Mouse (Mus musculus) heart, postnatal 10 days (tissue): ENCODE data around the gene Klrg1. TPM values are rescaled to one million over a fixed set of nuclear protein-coding genes. Genes with fewer than 3 reads are reported as not detected.
A peak's percentile ranks its signal among the peaks of the same experiment; 100 is the strongest.

Source experiments
- DNase-seq, 2 experiments: peaks; one replicate each; pipeline ENCODE4 v3.0.0; 2021
- intact Hi-C: fragments of 180-260 bp; cut with DNase I; formaldehyde crosslinking; loops from one replicate; pipeline ENCODE4 v1.15.1; 2025
- total RNA-seq, 2 experiments: library from RNA; stranded (reverse); gene quantifications; 2 replicates each; pipeline ENCODE4 v1.2.3; 2021

Klrg1 gene
- total RNA-seq, 2 experiments from 2014 or later: not detected

DNA sequence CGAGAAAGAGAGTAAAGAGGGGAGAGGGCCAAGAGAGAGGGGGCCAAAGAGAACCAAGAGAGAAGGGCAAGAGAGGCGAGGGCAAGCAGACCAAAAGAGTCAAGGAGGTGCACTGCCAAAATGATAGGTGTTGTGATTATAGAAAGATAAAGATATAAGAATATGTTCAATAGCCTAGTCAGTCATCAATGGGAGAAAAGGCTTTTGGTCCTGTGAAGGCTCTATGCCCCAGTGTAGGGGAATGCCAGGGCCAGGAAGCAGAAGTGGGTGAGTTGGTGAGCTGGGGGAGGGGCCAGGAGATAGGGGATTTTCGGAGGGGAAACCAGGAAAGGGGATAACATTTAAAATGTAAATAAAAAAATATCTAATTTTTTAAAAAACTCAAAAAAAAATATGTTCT, 11.6 kb upstream of the Klrg1 start:
- DNase-seq: no peak
- intact Hi-C loops: no loop called here

DNA sequence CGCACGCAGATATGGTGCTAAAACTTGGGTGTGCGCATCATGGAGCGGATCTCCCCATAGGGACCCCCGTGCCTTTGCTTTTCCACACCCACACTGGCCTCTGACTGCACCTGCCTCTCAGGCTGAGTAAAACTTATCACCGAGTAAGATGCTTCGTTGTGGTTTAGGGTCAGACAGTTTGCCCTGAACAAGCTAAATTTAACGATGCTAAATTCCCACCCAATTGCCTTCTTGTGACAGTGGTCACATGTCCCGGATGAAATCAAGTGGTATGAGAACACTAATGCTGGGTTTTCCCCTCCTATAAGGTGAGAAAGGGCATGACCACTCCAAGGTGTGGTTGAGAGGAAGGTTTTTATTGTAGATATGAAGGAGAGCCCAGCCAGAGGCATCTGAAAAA, 11.1 kb upstream of the Klrg1 start:
- DNase-seq: no peak
- intact Hi-C loops: no loop called here

DNA sequence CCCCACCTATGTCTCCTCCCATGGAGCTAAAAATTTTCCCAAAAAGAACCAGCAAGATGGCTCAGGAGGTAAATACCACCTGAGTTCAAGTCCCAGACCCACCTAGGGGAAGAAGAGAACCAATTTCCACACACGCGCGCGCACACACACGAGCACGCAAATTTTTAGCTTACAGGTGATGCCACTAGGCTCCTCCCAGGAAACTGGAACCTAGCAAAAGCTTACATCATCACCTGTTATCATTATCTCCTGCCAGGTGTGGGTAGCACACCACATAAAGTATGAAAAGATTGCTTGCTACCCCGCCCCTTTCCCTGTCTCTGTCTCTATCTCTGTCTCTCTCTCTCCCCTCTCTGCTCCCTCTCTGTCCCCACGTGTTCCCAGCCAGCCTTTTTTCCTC, 10.4 kb upstream of the Klrg1 start:
- no peak for DNase-seq
- intact Hi-C loops: no loop called here

DNA sequence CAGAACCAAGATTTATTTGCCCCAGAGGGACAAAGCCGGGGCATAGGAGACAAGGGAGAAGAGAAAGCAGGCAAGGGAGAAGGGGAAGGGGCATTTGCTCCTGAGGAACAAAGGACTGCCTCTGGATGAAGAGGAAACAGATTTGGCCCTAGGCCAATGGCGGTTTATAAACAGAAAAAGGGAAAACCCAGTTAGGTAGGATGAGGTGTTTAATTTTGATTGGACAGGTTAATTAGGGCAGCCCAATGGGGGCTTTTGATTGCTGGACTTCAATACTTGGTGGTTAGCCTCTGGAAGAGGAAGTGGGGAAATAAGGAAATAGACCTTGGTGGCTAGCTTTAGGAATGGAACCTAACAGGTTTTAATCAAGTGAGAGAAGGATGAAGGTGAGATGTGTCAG, 9.5 kb upstream of the Klrg1 start:
- no peak for DNase-seq
- intact Hi-C loops: no loop called here

DNA sequence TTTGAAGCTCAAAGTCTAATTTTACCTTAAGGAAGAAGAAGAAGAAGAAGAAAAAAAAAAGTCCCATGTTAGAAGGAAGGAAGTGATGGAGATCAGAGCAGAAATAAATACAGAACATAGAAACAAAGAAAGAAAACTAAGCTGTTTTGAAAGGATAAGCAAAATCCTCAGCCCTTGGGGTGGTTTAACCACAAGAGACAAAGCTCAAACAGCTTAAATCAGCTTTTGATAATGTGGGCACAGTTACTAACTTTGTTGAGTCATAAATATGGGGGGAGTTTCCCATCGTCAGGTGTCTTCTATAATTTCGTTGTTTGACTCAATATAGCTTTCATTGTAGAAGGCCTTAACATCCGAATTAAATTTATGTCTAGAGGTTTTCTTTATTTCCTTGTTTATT, 9.1 kb upstream of the Klrg1 start:
- DNase-seq: no peak
- intact Hi-C loops: no loop called here

DNA sequence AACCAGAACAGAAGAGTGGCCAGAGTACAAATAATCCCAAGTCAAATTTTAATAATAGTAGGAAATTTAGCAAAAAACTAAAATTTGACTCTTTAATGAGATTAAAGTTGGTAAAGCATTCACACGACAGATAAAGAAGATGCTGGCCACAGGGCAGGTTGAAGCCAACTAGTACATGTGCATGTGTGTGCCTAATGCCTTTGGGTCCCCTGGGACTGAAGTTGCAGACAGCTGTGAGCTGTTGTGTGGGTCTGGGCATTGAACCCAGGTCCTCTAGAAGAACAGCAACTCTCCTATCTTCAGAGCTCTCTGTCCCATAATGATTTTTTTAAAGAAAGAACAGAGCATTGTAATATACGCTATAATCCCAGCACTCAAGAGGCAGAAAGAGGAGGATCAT, 8.6 kb upstream of the Klrg1 start:
- intact Hi-C loops: no loop called here
- DNase-seq: no peak

DNA sequence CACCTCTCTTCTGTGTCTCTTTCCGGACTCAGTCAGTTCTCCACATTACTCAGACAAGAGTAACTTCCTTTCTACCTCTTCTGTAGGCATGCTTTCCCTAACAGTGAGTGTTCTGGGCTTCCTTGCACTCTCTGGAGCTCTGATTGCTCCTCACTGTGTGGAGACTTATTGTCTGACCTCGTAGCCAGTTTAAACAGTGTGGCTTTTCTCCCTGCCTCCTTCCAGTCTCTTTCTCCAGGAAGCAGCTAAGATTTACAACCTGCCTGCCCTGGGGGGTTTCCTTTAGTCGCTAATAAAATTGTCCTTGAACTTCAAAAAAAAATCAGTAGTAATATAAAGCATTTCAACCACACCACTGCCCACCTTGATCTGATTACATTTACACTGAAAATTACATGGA, 7.6 kb upstream of the Klrg1 start:
- intact Hi-C loops: no loop called here
- no peak for DNase-seq

DNA sequence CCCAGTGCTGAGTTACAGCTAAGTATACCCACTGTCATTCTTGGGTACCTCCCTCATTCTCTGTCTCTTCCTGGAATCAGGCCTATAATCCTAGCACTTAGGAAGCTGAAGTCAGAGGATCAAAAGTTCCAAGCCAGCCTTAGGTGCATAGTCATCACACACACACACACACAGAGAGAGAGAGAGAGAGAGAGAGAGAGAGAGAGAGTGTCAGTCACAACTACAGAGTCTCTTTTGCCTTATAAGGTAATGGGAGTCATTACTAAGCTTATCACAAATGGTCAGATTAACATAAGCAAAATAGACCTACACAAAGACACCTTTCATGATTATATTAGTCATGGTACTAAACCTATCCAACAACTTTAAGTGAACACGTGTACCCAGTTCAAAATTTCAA, 6.6 kb upstream of the Klrg1 start:
- no peak for DNase-seq
- intact Hi-C loops: no loop called here

DNA sequence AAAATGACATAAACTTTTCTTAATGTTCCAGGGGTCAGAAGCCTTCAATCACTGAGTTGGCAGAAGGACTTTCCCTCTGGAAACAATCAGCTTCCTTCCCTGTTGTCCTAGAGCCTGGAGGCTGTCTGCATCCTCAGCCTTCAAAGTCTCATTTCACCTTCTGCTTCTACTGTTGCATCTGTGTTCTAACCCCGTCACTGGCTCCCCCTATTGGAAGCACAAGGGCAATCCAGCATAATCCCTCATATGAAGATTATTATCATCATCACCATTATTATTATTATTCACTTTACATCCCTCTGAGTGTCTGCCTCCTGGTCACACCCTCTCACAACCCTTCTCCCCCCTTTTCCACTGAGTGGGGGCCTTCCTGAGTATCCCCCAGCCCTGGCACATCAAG, 5.6 kb upstream of the Klrg1 start:
- intact Hi-C loops: no loop called here
- no peak for DNase-seq

DNA sequence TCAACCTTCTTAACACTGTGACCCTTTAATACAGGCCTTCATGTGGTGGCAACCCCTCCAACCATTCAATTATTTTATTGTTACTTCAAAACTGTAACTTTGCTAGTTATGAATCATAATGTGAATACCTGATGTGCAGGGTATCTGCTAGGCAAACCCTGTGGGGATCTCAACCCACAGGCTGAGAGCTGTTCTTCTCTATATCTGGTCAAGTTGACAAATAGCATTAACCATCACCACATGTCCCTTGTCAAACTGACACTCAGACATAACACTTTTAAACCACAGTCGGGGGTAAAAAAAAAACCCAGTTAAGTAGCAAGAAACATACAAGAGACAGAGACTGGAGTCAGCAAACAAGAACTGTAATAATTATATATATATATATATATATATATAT, 2.1 kb upstream of the Klrg1 start:
- no peak for DNase-seq
- intact Hi-C loops: no loop called here

DNA sequence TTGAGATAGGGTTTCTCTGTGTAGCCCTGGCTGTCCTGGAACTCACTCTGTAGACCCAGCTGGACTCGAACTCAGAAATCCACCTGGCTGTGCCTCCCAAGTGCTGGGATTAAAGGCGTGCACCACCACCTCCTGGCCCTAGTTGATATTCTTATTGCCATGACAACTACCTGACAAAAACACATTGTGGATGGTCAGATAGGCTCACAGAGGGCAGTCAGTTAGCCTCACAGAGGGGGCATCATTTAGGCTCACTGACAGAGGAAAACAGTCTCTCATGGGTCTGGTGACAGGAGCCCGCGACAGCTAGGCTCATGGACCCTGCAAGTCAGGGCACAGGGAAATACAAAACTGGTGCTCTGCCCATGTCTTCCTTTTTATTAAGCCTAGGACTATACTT, 1.6 kb upstream of the Klrg1 start:
- DNase-seq: no peak
- intact Hi-C loops: no loop called here

DNA sequence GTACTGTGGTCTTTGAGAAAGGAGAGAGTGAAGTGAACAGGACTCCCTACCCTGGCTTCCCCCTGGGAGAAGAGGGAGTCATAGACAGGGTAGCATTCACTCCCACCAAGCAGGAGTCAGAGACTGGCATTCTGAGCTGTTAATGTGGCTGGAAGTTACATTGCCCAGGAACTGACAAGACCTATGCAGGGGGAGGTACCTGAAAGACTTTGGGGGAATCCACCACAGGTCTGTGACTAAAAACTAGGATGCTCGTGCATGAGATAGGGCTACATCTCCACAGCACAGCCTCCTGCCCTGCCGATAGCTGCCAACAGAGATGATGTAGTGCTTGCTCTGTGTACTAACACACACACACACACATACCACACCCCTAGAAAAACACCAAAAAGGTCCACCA, 747 bp upstream of the Klrg1 start:
- intact Hi-C loops: no loop called here
- no peak for DNase-seq

DNA sequence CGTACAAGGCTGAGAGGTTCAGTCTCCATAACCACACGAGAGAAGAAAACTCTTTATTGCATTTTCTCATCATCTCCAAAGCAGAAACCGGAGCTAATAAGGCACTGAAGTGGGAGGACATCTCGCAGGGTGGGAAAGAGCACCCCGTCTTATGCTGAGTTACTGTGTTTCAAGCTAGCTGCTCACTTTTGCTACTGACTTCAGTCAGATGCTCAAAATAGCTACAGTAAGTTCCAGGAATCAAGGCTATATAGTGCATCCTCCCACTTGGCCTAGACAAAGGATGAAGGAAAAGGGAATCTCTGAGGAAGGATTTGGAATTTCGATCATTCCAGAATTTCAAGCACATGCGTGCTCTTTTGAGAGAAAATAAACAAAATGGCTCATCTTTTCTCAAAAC, 6.1 kb downstream of the Klrg1 start:
- no peak for DNase-seq
- intact Hi-C loops: no loop called here

DNA sequence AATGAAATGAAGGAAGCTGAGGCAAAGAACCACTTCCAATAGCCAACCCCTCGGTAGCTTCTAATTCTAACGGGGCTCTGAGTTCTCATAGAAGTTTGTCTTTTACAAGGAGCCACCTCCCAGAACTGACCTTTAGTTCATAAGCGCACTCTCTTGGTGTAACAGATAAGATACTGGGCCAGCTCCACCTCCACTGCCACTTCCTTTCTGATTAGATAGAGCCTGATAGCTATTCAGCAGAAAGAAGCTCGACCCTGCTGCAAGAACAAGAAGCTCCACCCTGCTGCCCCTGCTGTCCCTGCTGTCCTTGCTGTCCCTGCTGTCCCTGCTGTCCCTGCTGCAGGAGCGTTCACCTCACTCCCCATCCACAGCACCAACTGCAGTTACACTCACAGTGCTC, 8.1 kb downstream of the Klrg1 start:
- DNase-seq: no peak
- intact Hi-C loops: no loop called here

DNA sequence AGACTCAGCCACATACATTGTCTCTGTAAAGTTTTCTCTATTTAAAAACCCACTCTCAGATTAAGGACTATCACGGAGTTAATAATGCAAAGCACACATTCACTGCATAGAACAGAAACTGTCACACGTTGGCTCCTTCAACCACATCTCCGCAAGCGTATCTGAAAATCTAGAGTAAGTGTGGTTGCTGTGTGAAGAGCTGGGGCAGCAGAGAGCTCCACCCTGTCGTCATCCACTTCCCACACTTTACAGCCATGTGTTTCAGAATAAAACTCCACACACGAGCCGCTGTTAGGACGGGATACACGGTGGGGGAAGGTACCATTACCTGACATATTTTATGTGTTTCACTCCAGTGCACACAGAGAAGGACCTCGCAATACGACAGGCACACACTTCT, 12.5 kb downstream of the Klrg1 start:
- intact Hi-C loops: no loop called here
- DNase-seq: no peak

DNA sequence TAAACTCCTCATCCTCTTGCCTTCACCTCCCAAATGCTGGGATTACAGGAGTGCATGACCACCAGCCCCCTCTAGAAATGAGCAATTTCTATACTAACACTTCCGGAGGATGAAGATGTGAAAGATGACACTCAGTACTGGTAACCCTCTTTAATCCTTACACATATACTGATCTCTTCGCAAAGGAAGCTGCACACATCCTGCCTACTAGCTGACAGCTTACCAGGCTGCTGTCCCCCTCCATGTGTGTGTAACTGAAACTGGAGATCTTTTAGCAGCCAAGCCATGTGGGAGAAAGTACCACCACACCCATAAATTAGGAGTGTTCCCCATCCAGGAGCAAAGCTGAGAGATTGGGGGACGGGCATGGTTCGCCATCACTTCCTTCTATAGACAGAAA, 13.5 kb downstream of the Klrg1 start:
- DNase-seq: no peak
- intact Hi-C loops: no loop called here

DNA sequence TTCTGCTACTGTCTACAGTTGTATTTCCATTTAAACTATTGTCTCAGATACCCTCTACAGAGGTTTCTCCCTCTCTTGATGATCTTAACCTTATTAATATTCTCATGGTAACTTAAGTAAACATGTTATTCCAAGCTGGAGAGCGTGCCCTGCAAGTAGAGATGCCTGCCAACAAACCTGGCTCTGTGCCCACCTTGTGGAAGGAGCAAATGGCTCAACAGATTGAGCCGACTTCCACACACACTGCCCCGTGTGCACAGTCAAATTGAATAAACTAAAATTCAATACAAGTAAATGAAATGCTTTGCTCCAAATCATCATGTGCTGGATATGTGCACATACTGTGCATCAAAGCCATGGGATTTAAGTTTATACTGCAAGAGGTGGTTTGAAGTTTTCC, 14.1 kb downstream of the Klrg1 start:
- peak; percentile 70 to 75 for DNase-seq
- intact Hi-C loops: no loop called here

DNA sequence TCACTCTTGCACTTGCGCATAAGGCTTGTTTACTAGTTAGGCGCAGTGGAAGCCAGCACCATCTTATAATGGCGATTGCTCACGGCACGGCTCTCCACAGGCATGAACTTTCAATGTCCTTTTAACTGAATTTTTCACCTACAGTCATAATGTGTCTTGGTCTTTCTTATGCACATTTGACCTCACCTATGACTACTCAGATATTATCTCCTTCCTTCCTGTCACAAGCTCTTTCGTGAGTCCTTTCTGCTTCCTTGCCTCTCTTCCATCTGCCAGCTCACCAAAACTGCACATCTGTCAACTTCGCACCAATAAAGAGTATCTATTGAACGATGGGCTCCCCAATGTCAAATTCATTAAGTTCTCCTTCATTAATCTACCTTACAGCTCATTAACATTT, 20.1 kb downstream of the Klrg1 start:
- intact Hi-C loops: no loop called here
- no peak for DNase-seq

DNA sequence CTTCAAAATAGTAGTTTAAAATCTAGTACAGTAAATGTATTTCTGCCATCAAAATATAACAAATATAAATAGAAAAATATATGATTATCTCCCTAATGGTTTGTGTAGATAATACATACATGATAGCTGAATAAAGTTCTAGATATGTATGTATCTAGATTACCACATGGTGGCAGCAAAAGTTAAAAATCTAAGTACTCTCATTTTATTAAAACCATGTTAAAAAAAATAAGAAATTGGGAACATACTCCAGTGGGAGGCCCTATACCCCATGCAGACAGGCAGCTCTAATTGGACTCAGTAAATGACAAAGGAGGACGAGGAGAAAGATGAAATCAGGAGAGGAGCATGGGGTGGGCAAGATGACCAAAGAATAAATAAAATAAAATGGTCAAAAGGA, 30.5 kb downstream of the Klrg1 start:
- intact Hi-C loops: no loop called here
- DNase-seq: no peak

DNA sequence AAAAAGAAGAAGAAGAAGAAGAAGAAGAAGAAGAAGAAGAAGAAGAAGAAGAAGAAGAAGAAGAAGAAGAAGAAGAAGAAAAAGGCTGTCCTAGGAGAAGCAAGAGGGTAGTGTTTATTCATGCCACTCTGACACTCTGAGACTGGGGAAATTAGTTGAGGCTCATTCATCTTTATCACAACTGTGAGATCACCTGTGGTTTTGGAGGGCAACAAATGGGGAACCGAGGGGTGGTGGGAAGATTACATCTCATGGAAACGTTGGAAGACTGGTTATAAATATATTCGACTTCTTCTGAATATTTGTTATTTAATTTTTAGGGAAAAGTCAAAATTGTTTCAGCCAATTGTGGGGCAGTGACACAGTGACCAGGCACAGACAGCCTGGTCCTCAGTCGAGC, 32.6 kb downstream of the Klrg1 start:
- DNase-seq: no peak
- intact Hi-C loops: no loop called here
